Mouse (Mus musculus) heart, adult 2 months (tissue): Measurements from ENCODE around the gene 4931440F15Rik. TPM values are rescaled to one million over a fixed set of nuclear protein-coding genes. Genes with fewer than 3 reads are reported as not detected.

Source experiments
- DNase-seq, 2 experiments: peaks; one replicate each; pipeline ENCODE4 v3.0.0; 2021
- H3K27ac ChIP-seq: fragments of 200-600 bp; 2 replicates; pipeline ENCODE4 v1.8.1; 2022
- H3K27me3 ChIP-seq: fragments of 200-500 bp; 2 replicates; pipeline ENCODE4 v1.6.1; 2012; ENCODE audit warnings: mild to moderate bottlenecking, low read length, inconsistent platforms, mixed read lengths; ENCODE audit not compliant: control insufficient read depth, insufficient read depth
- H3K36me3 ChIP-seq: fragments of 200-500 bp; 2 replicates; pipeline ENCODE4 v1.6.1; 2012; ENCODE audit warnings: low read length, inconsistent platforms; ENCODE audit not compliant: control insufficient read depth, insufficient read depth
- H3K4me1 ChIP-seq: fragments of 200-500 bp; 2 replicates; pipeline ENCODE4 v1.6.1; 2011; ENCODE audit warnings: low read length; ENCODE audit not compliant: control insufficient read depth, insufficient read depth
- H3K4me3 ChIP-seq: fragments of 200-600 bp; 2 replicates; pipeline ENCODE4 v1.8.1; 2022
- H3K79me2 ChIP-seq: fragments of 200-500 bp; replicated peaks from 2 replicates; pipeline ENCODE4 v1.6.1; 2012; ENCODE audit warnings: mild to moderate bottlenecking, inconsistent platforms, low read length, moderate library complexity, mixed read lengths; ENCODE audit not compliant: control insufficient read depth, insufficient read depth
- H3K9ac ChIP-seq: fragments of 200-500 bp; 2 replicates; pipeline ENCODE4 v1.6.1; 2012; ENCODE audit warnings: low read depth, mild to moderate bottlenecking, control low read depth, inconsistent platforms, low read length, mixed read lengths
- CTCF ChIP-seq: fragments of 200-600 bp; IDR thresholded peaks from 2 replicates; pipeline ENCODE4 v1.8.1; 2022; ENCODE audit warnings: antibody characterized with exemption, mild to moderate bottlenecking, moderate library complexity
- EP300 ChIP-seq: fragments of 200-500 bp; IDR thresholded peaks from 2 replicates; pipeline ENCODE4 v1.6.1; 2011; ENCODE audit warnings: low read depth, low read length, control low read depth; ENCODE audit not compliant: insufficient read depth
- POLR2A ChIP-seq: fragments of 200-500 bp; IDR thresholded peaks from 2 replicates; pipeline ENCODE4 v1.6.1; 2011; ENCODE audit warnings: mild to moderate bottlenecking, low read depth, low read length, control low read depth; ENCODE audit not compliant: insufficient read depth
- WGBS: fragments of 180-500 bp; shearing (Covaris S2); methylation state at CpG from one replicate; pipeline ENCODE4 v1.1.7; 2018; 5-methylcytosine and 5-hydroxymethylcytosine counted together
- intact Hi-C: fragments of 180-260 bp; cut with DNase I; formaldehyde crosslinking; loops from one replicate; pipeline ENCODE4 v1.15.1; 2025
- polyA plus RNA-seq: library from polyadenylated mRNA; depleted of rRNA; stranded (reverse); fragments of >200 nt; gene quantifications from 2 replicates; pipeline ENCODE4 v1.2.3, GENCODE M21; 2012
- total RNA-seq, 2 experiments: library from RNA; stranded (reverse); gene quantifications; 2 replicates each; pipeline ENCODE4 v1.2.3; 2021

Gene 4931440F15Rik
- total and polyA plus RNA-seq, 3 experiments, result 0.06 to 1.8 (median 1.6) TPM

GRCm38 (mm10) chr11:29823141-29823540, 2.3 kb downstream of the 4931440F15Rik start:
- Histone ChIP-seq H3K4me3 (no peak overlapping the region), H3K79me2 (no peaks in the 10 kb centered on the region), H3K27ac (no peak overlapping the region), H3K9ac (no peak overlapping the region), H3K27me3 (peaks cover 1% of the 10 kb centered on the region; the same call in 1 of the 2 replicates), H3K4me1 (no peaks in the 10 kb centered on the region), H3K36me3 (no peaks in the 10 kb centered on the region)
- DNase-seq, result no peak
- intact Hi-C loops, result no loop called here
- WGBS, result 74% methylated on average over 2 of the region's 2 CpGs
- TF ChIP-seq EP300 (no peak), POLR2A (no peak), CTCF (no peak)

- Histone ChIP-seq H3K4me1 (no peaks in the 10 kb centered on the region), H3K4me3 (no peak overlapping the region), H3K27me3 (no peaks in the 10 kb centered on the region), H3K9ac (no peak overlapping the region), H3K79me2 (no peaks in the 10 kb centered on the region), H3K36me3 (no peaks in the 10 kb centered on the region), H3K27ac (no peak overlapping the region)
- TF ChIP-seq CTCF (no peak), POLR2A (no peak)
- no peak for DNase-seq
- intact Hi-C loops, result no loop called here
Observed at GRCm38 (mm10) chr11:29815670-29816069, 9.8 kb downstream of the 4931440F15Rik start.

GRCm38 (mm10) chr11:29815261-29815660, 10.2 kb downstream of the 4931440F15Rik start:
- Histone ChIP-seq H3K9ac (no peak overlapping the region), H3K4me3 (no peak overlapping the region), H3K27ac (no peak overlapping the region), H3K27me3 (no peaks in the 10 kb centered on the region), H3K4me1 (no peaks in the 10 kb centered on the region), H3K36me3 (no peaks in the 10 kb centered on the region), H3K79me2 (no peaks in the 10 kb centered on the region)
- WGBS, result 45% methylated on average over 3 of the region's 3 CpGs
- DNase-seq, result no peak
- intact Hi-C loops, result no loop called here
- TF ChIP-seq EP300, result no peak
- TF ChIP-seq CTCF, result no peak
- no peak for TF ChIP-seq POLR2A

- peaks cover 2% of the 10 kb centered on the region; the same call in 1 of the 2 replicates for H3K4me1 ChIP-seq
- no peak overlapping the region for H3K27ac ChIP-seq
- no peak for DNase-seq
- H3K79me2 ChIP-seq, result no peaks in the 10 kb centered on the region
- intact Hi-C loops, result no loop called here
- H3K36me3 ChIP-seq, result peaks cover 4% of the 10 kb centered on the region; the same call in 1 of the 2 replicates
- TF ChIP-seq POLR2A (no peak), CTCF (no peak)
- no peak overlapping the region for H3K4me3 ChIP-seq
- 83% methylated on average over 1 of the region's 1 CpGs for WGBS
- H3K9ac ChIP-seq, result no peak overlapping the region
- H3K27me3 ChIP-seq, result no peaks in the 10 kb centered on the region
Observed at GRCm38 (mm10) chr11:29813267-29813666, 12.2 kb downstream of the 4931440F15Rik start.

- no peak for DNase-seq
- Histone ChIP-seq H3K27me3 (no peaks in the 10 kb centered on the region), H3K36me3 (peaks cover 4% of the 10 kb centered on the region; the same call in 1 of the 2 replicates), H3K9ac (no peak overlapping the region), H3K4me1 (peaks cover 2% of the 10 kb centered on the region; the same call in 1 of the 2 replicates), H3K27ac (no peak overlapping the region), H3K4me3 (no peak overlapping the region), H3K79me2 (no peaks in the 10 kb centered on the region)
- no peak for TF ChIP-seq CTCF
- TF ChIP-seq EP300, result no peak
- no peak for TF ChIP-seq POLR2A
- intact Hi-C loops, result no loop called here
- 77% methylated on average over 3 of the region's 3 CpGs for WGBS
Observed at GRCm38 (mm10) chr11:29812475-29812874, 13.0 kb downstream of the 4931440F15Rik start.

GRCm38 (mm10) chr11:29810324-29810723, 15.1 kb downstream of the 4931440F15Rik start:
- DNase-seq, result no peak
- Histone ChIP-seq H3K79me2 (no peaks in the 10 kb centered on the region), H3K27ac (no peak overlapping the region), H3K36me3 (peaks cover 4% of the 10 kb centered on the region; the same call in 1 of the 2 replicates), H3K4me3 (no peak overlapping the region), H3K27me3 (no peaks in the 10 kb centered on the region), H3K9ac (no peak overlapping the region), H3K4me1 (peaks cover 2% of the 10 kb centered on the region; the same call in 1 of the 2 replicates)
- TF ChIP-seq POLR2A (no peak), CTCF (no peak), EP300 (no peak)
- intact Hi-C loops, result no loop called here
- 71% methylated on average over 3 of the region's 3 CpGs for WGBS
